Mouse (Mus musculus) liver, embryonic 15.5 days (tissue): ENCODE measurements around the gene Nupl1. TPM values are rescaled to one million over a fixed set of nuclear protein-coding genes. Genes with fewer than 3 reads are reported as not detected.

ENCODE experiments used
- ATAC-seq: fragments of 200-750 bp; cut with Nextera tagmentation; 2 replicates; pipeline ENCODE4 v1.8.0; 2017; ENCODE audit warnings: moderate number of reproducible peaks, mild to moderate bottlenecking, moderate library complexity; ENCODE audit not compliant: insufficient read depth
- H3K27ac ChIP-seq: fragments of 300-500 bp; sonication (generic); replicated peaks from 2 replicates; pipeline ENCODE4 v1.5.1; 2015; ENCODE audit warnings: mild to moderate bottlenecking, inconsistent platforms
- H3K27me3 ChIP-seq: fragments of 300-500 bp; sonication (generic); 2 replicates; pipeline ENCODE4 v1.6.1; 2015; ENCODE audit warnings: mild to moderate bottlenecking, inconsistent platforms
- H3K36me3 ChIP-seq: fragments of 300-500 bp; sonication (generic); replicated peaks from 2 replicates; pipeline ENCODE4 v1.6.1; 2015; ENCODE audit warnings: moderate library complexity, mild to moderate bottlenecking, inconsistent platforms
- H3K4me1 ChIP-seq: fragments of 300-500 bp; sonication (generic); replicated peaks from 2 replicates; pipeline ENCODE4 v1.6.1; 2015; ENCODE audit warnings: inconsistent platforms
- H3K4me2 ChIP-seq: fragments of 300-500 bp; sonication (generic); 2 replicates; pipeline ENCODE4 v1.6.1; 2015; ENCODE audit warnings: moderate library complexity, mild to moderate bottlenecking, inconsistent platforms
- H3K4me3 ChIP-seq: fragments of 300-500 bp; sonication (generic); replicated peaks from 2 replicates; pipeline ENCODE4 v1.5.1; 2015; ENCODE audit warnings: mild to moderate bottlenecking, inconsistent platforms
- H3K9ac ChIP-seq: fragments of 300-500 bp; sonication (generic); 2 replicates; pipeline ENCODE4 v1.6.1; 2015; ENCODE audit warnings: moderate library complexity, mild to moderate bottlenecking, inconsistent platforms
- H3K9me3 ChIP-seq: fragments of 300-500 bp; sonication (generic); replicated peaks from 2 replicates; pipeline ENCODE4 v1.6.1; 2016; ENCODE audit warnings: inconsistent platforms
- WGBS: fragments of 180-500 bp; shearing (Covaris S2); methylation state at CpG from one replicate; pipeline ENCODE4 v1.1.7; 2015; ENCODE audit warnings: mixed read lengths; ENCODE audit not compliant: insufficient replicate concordance; 5-methylcytosine and 5-hydroxymethylcytosine counted together
- microRNA counts: library from miRNA; unstranded; fragments of <30 nt; microRNA quantifications from one replicate; lab custom pipeline; 2016
- microRNA-seq: library from miRNA; unstranded; fragments of <30 nt; microRNA quantifications from one replicate; pipeline ENCODE4, GENCODE M21; 2016
- polyA plus RNA-seq: library from polyadenylated mRNA; unstranded; fragments of >200 nt; fragmentation: Nextera tagmentation; extraction: Ambion mirVana; gene quantifications from 2 replicates; pipeline ENCODE4 v1.2.1, GENCODE M21; 2015

The Nupl1 gene
- polyA plus RNA-seq, 1 experiment from 2014 or later: 0.05 TPM

DNA sequence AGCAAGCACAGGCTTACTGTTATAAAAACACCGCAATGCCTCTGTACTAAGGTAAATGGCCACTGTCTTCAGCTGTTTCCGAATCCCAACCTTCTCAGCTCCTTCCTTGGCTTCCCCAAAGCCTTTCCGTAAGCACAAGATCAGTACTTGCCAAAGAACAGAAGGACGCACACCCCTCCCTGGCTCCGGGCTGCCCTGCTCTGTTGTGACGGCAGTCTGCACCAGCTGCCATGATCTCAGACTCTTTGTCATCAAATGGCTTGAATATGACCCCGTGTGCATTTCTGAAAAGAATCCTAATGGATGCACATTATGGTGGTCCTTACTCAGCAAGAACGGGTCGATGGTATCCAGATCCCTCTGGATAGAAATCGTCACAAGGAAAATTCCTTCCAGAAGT, 108.0 kb downstream of the Nupl1 start:
- no peaks in the 10 kb centered on the region for H3K9me3 ChIP-seq
- H3K9ac ChIP-seq: no peak overlapping the region
- no peak overlapping the region for H3K27ac ChIP-seq
- no peaks in the 10 kb centered on the region for H3K4me1 ChIP-seq
- no peak overlapping the region for H3K4me3 ChIP-seq
- H3K27me3 ChIP-seq: no peaks in the 10 kb centered on the region
- H3K4me2 ChIP-seq: no peak overlapping the region
- ATAC-seq: no peak
- WGBS: 66% methylated on average over 10 of the region's 10 CpGs
- H3K36me3 ChIP-seq: no peaks in the 10 kb centered on the region

DNA sequence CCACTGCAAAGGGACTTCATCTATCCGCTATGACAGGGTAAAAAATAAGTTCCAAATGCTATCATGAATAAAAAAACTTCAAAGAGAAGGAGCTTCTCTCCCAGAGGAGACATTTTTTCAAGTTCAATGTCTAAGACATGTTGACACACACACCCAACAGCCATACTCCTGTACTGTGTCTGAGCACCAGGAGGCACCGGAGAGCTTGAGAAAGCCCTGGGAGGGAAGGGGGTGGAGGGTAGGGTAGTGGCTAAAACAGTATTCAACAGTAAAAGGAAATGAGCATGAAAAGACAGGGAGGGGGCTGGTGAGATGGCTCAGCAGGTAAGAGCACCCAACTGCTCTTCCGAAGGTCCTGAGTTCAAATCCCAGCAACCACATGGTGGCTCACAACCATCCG, 112.9 kb downstream of the Nupl1 start:
- no peak overlapping the region for H3K9ac ChIP-seq
- 69% methylated on average over 4 of the region's 4 CpGs for WGBS
- no peak overlapping the region for H3K4me2 ChIP-seq
- H3K4me3 ChIP-seq: no peak overlapping the region
- no peaks in the 10 kb centered on the region for H3K36me3 ChIP-seq
- H3K27ac ChIP-seq: no peak overlapping the region
- ATAC-seq: no peak
- no peaks in the 10 kb centered on the region for H3K27me3 ChIP-seq
- no peaks in the 10 kb centered on the region for H3K4me1 ChIP-seq
- no peaks in the 10 kb centered on the region for H3K9me3 ChIP-seq

DNA sequence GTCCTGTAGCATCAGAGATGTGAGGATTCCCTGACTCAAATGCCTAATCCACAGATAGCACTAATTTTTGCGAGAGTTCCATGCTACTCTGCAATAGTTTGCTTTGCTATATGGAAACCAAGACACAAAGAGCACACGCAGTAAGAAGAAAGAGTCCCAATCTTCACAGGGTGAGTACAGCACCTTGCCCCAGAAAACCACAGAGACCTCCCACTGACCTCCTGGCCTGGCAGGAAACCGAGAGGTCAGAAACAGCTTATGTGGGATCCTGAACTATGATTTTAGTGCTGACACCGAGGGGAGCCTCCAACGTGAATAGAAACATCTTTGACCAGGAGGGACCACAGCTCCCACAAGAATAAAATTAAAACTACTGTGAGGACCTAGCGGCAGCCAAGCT, 113.4 kb downstream of the Nupl1 start:
- H3K4me2 ChIP-seq: no peak overlapping the region
- H3K27me3 ChIP-seq: no peaks in the 10 kb centered on the region
- no peak for ATAC-seq
- no peak overlapping the region for H3K4me3 ChIP-seq
- no peaks in the 10 kb centered on the region for H3K36me3 ChIP-seq
- no peaks in the 10 kb centered on the region for H3K9me3 ChIP-seq
- H3K27ac ChIP-seq: no peak overlapping the region
- no peaks in the 10 kb centered on the region for H3K4me1 ChIP-seq
- H3K9ac ChIP-seq: no peak overlapping the region
- WGBS: 34% methylated on average over 6 of the region's 6 CpGs

DNA sequence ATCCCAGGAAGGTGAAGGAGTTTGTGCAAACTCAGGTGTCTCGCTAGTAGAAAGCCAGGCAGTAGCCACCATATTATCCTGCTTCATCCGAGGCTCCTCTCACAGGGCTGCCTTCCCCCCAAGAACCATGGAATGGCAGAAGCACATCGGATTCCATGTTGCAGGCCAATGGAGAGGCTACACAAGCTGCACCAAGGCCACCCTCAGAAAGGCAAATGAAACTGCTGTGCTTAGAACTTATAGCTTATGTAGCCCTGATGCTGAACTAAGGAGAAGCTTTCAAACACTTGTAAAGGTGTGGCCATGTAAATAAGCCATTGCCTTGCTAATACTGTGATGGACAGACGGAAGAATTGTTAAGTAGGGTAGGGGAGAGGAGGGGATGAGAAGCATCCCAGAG, 115.4 kb downstream of the Nupl1 start:
- Histone ChIP-seq H3K27me3 (no peaks in the 10 kb centered on the region), H3K27ac (no peak overlapping the region), H3K4me1 (no peaks in the 10 kb centered on the region), H3K4me3 (no peak overlapping the region), H3K4me2 (no peak overlapping the region), H3K9ac (no peak overlapping the region), H3K36me3 (no peaks in the 10 kb centered on the region), H3K9me3 (no peaks in the 10 kb centered on the region)
- 60% methylated on average over 4 of the region's 4 CpGs for WGBS
- ATAC-seq: no peak

DNA sequence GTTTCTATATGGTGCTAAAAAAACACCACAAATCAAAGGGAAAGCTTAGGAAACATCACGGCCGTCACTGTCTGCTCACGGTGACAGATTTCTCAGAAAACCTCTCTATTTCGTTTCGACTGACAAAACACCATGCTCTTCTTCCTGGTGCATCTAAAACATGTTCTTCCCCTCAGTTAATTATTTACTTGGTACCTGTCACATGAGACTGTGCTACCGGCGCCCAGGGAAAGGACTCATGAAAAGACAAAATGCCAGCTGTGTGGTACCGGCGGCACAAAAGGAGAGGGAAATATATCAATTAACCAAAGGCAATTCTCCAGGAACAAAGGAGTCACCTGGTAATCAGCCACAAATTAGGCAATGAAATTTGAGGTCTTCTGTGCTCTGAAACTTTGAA, 116.5 kb downstream of the Nupl1 start:
- H3K27ac ChIP-seq: no peak overlapping the region
- no peaks in the 10 kb centered on the region for H3K27me3 ChIP-seq
- H3K9ac ChIP-seq: no peak overlapping the region
- H3K9me3 ChIP-seq: no peaks in the 10 kb centered on the region
- WGBS: 62% methylated on average over 9 of the region's 9 CpGs
- no peak overlapping the region for H3K4me2 ChIP-seq
- no peak for ATAC-seq
- no peaks in the 10 kb centered on the region for H3K36me3 ChIP-seq
- no peak overlapping the region for H3K4me3 ChIP-seq
- no peaks in the 10 kb centered on the region for H3K4me1 ChIP-seq

MicroRNA genes within 50 kb of the gene (microRNA counts, 519-probe panel; counts per million panel counts)
- not detected for microRNA mmu-miR-719 (lab: Ali Mortazavi, UCI)

Small RNAs within 50 kb of the gene (microRNA-seq; reads per million reads assigned to microRNA genes)
- gene Mir719: not detected

Other genes with a start within 250 kb of the Nupl1 start
- gene Atp8a2, start 54.3 kb downstream of the Nupl1 start, polyA plus RNA-seq: 3.5 and 4.9 TPM in 2 replicates
- 27.6 and 27.7 TPM in 2 replicates for gene Gm49336, start 76 bp upstream of the Nupl1 start, polyA plus RNA-seq
- 13.6 and 13.7 TPM in 2 replicates for gene Mtmr6, start 13.8 kb upstream of the Nupl1 start, polyA plus RNA-seq
- 0.48 and 0.68 TPM in 2 replicates for gene Amer2, start 121.8 kb upstream of the Nupl1 start, polyA plus RNA-seq